Mouse (Mus musculus) C2C12 (cell line): Measurements from ENCODE around the gene Pla2g5. TPM values are rescaled to one million over a fixed set of nuclear protein-coding genes. Genes with fewer than 3 reads are reported as not detected.
"Not testable (repeated sequence)": the region's sequence is repeated elsewhere in the genome, so short reads cannot be mapped to it uniquely, and the experiment has no call there.

ENCODE experiments used
- H3K27me3 ChIP-seq: one replicate; pipeline ENCODE4 v1.6.1; 2011; ENCODE audit not compliant: control insufficient read depth, insufficient read depth, insufficient read length
- H3K36me3 ChIP-seq: one replicate; pipeline ENCODE4 v1.6.1; 2011; ENCODE audit not compliant: control insufficient read depth, insufficient read depth
- H3K4me3 ChIP-seq: one replicate; pipeline ENCODE4 v1.5.1; 2011; ENCODE audit warnings: mild to moderate bottlenecking, control low read depth; ENCODE audit not compliant: poor library complexity, insufficient read depth, severe bottlenecking
- H3K79me2 ChIP-seq: one replicate; pipeline ENCODE4 v1.6.1; 2011; ENCODE audit not compliant: control insufficient read depth, insufficient read depth
- H3K79me3 ChIP-seq: one replicate; pipeline ENCODE4 v1.6.1; 2011; ENCODE audit warnings: low read depth, control low read depth
- H3ac ChIP-seq: one replicate; pipeline ENCODE3; 2011; ENCODE audit warnings: low read depth; ENCODE audit not compliant: control insufficient read depth, insufficient read length
- CEBPB ChIP-seq: IDR thresholded peaks from one replicate; pipeline ENCODE4 v1.6.1; 2011; ENCODE audit warnings: low read depth, mild to moderate bottlenecking, control low read depth, moderate library complexity
- CTCF ChIP-seq: IDR thresholded peaks from one replicate; pipeline ENCODE4 v1.5.1; 2011; ENCODE audit not compliant: control insufficient read depth, insufficient read depth, insufficient read length
- FOSL1 ChIP-seq: IDR thresholded peaks from one replicate; pipeline ENCODE4 v1.8.0; 2011; ENCODE audit warnings: mild to moderate bottlenecking, low read length; ENCODE audit not compliant: poor library complexity, insufficient read depth, severe bottlenecking
- MAX ChIP-seq: IDR thresholded peaks from one replicate; pipeline ENCODE4 v1.6.1; 2011; ENCODE audit warnings: mild to moderate bottlenecking, control low read depth
- MYOD1 ChIP-seq: IDR thresholded peaks from one replicate; pipeline ENCODE4 v1.6.1; 2011; ENCODE audit warnings: low read depth; ENCODE audit not compliant: control insufficient read depth, insufficient read length
- MYOG ChIP-seq: IDR thresholded peaks from one replicate; pipeline ENCODE4 v1.6.1; 2011; ENCODE audit not compliant: control insufficient read depth, insufficient read length; ENCODE audit errors: extremely low read depth
- USF1 ChIP-seq: IDR thresholded peaks from one replicate; pipeline ENCODE4 v1.6.1; 2011; ENCODE audit warnings: low read depth, mild to moderate bottlenecking, control low read depth, moderate library complexity
- polyA plus RNA-seq: library from polyadenylated mRNA; unstranded; fragments of >200 nt; fragmentation: generic; extraction: Trizol; gene quantifications from one replicate; pipeline ENCODE4 v1.2.1, GENCODE M21; 2012; ENCODE audit warnings: missing spikeins

Gene Pla2g5
- polyA plus RNA-seq, 1 experiment = 0.06 TPM

- H3K4me3 ChIP-seq = no peak within 1 kb of the TSS
- H3ac ChIP-seq = no peak within 1 kb of the TSS
- H3K27me3 ChIP-seq = no peaks in the 10 kb centered on the region
- TF ChIP-seq MYOG (no peak), CTCF (no peak), USF1 (peak; percentile 92), CEBPB (no peak), MYOD1 (peak; percentile 71), FOSL1 (peak; percentile 49), MAX (peak; percentile 92)
- no peaks in the 10 kb centered on the region for H3K36me3 ChIP-seq
- no peaks in the 10 kb centered on the region for H3K79me3 ChIP-seq
- no peaks in the 10 kb centered on the region for H3K79me2 ChIP-seq
Observed at GRCm38 (mm10) chr4:138877731-138878130, 14.4 kb upstream of the Pla2g5 start, which contains the start of gene Pla2g2e. Gene Pla2g2e (plus strand): TSS chr4:138877942.

GRCm38 (mm10) chr4:138875986-138876385 is 12.7 kb upstream of the Pla2g5 start:
- H3K36me3 ChIP-seq = no peaks in the 10 kb centered on the region
- no peaks in the 10 kb centered on the region for H3K79me2 ChIP-seq
- H3K4me3 ChIP-seq = no peak overlapping the region
- no peak overlapping the region for H3ac ChIP-seq
- no peaks in the 10 kb centered on the region for H3K79me3 ChIP-seq
- no peaks in the 10 kb centered on the region for H3K27me3 ChIP-seq
- no peak for TF ChIP-seq FOSL1
- peak; percentile 35 for TF ChIP-seq MYOD1

- not testable (repeated sequence) for H3K27me3 ChIP-seq, H3K4me3 ChIP-seq, H3K36me3 ChIP-seq, H3ac ChIP-seq, H3K79me2 ChIP-seq, H3K79me3 ChIP-seq
Observed at GRCm38 (mm10) chr4:138875275-138875674, 12.0 kb upstream of the Pla2g5 start.

- H3K27me3 ChIP-seq = no peaks in the 10 kb centered on the region
- TF ChIP-seq USF1 = no peak
- no peak for TF ChIP-seq CTCF
- no peak for TF ChIP-seq CEBPB
- TF ChIP-seq FOSL1 = no peak
- no peak for TF ChIP-seq MYOD1
- no peak for TF ChIP-seq MAX
- no peak for TF ChIP-seq MYOG
Observed at GRCm38 (mm10) chr4:138873864-138874263, 10.6 kb upstream of the Pla2g5 start, which contains the start of gene Gm13030. Gene Gm13030 (minus strand): TSS chr4:138873964.

GRCm38 (mm10) chr4:138868666-138869065 is 5.4 kb upstream of the Pla2g5 start:
- Histone ChIP-seq H3K4me3 (no peak overlapping the region), H3ac (no peak overlapping the region), H3K79me2 (no peaks in the 10 kb centered on the region), H3K27me3 (no peaks in the 10 kb centered on the region), H3K36me3 (no peaks in the 10 kb centered on the region), H3K79me3 (no peaks in the 10 kb centered on the region)
- TF ChIP-seq MAX (no peak), MYOG (no peak), MYOD1 (no peak), FOSL1 (no peak), CTCF (no peak), USF1 (no peak), CEBPB (no peak)

More at GRCm38 (mm10) chr4:138873864-138874263, 10.6 kb upstream of the Pla2g5 start, which contains the start of gene Gm13030:
- Histone ChIP-seq H3K79me3 (no peaks in the 10 kb centered on the region), H3K79me2 (no peaks in the 10 kb centered on the region), H3ac (no peak within 1 kb of the TSS), H3K36me3 (no peaks in the 10 kb centered on the region), H3K4me3 (no peak within 1 kb of the TSS)

GRCm38 (mm10) chr4:138866413-138866812 is 3.1 kb upstream of the Pla2g5 start:
- Histone ChIP-seq H3K4me3 (no peak overlapping the region), H3K27me3 (no peaks in the 10 kb centered on the region)
- no peak for TF ChIP-seq MYOD1
- TF ChIP-seq CTCF = peak; percentile 70
- TF ChIP-seq MAX = no peak
- TF ChIP-seq USF1 = no peak

More at GRCm38 (mm10) chr4:138866413-138866812, 3.1 kb upstream of the Pla2g5 start:
- no peaks in the 10 kb centered on the region for H3K79me2 ChIP-seq
- no peaks in the 10 kb centered on the region for H3K36me3 ChIP-seq
- H3K79me3 ChIP-seq = no peaks in the 10 kb centered on the region
- H3ac ChIP-seq = no peak overlapping the region
